Comparison of ENCODE assay signal across 27 mouse cellular contexts in the genomic region with DNA sequence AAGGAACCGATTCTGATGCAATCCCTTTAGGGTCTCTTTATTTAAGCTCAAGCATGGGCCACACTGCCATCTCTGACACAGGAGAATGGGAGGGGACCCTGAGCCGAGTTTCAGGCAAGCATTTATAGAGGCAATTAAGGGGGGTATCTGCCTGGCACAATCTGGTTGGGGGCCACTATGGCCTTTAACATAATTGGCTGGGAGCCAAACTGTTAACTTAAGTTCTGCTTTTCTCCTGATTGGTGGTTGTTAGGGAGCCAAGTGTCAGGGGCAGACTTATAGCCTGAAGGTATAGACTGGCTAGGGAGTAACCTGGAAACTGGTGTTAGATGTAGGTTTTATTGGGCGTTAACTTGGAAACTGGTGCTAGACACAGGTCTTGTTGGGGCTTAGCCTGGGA.
DNase-seq lines count a peak whose midpoint lies in the region; ATAC-seq and TF ChIP-seq lines count a peak whose summit lies in the region.
"Had no signal": no experiment of that assay in that cellular context is flagged by ENCODE, and none has a peak within 500 bp of the region (broad histone marks: within the 10 kb centered on the region; RNA-seq: fewer than 3 reads in every experiment).

No protein-coding gene starts in this region.

- 38% methylated on average over 3 of the region's 3 CpGs for WGBS in limb, embryonic 13.5 days
- 76% methylated on average over 3 of the region's 3 CpGs for WGBS in heart, embryonic 11.5 days (ENCODE audit: insufficient replicate concordance)
- 63% methylated on average over 3 of the region's 3 CpGs for WGBS in cerebellum, adult 2 months

- no peak overlapping the region for H3K27ac ChIP-seq in MEL (ENCODE audit: control insufficient read depth, low read depth, low read length)
- no peak overlapping the region for H3K27ac ChIP-seq in limb, embryonic 13.5 days
- no peak overlapping the region for H3K27ac ChIP-seq in heart, embryonic 11.5 days (ENCODE audit: low read depth, low read length)
- no peak overlapping the region for H3K27ac ChIP-seq in cerebellum, adult 2 months (ENCODE audit: insufficient read depth, low read length)
- H3K27ac ChIP-seq: embryonic facial prominence, embryonic 13.5 days; embryonic facial prominence, embryonic 15.5 days; forebrain, embryonic 10.5 days; forebrain, embryonic 12.5 days; forebrain, embryonic 15.5 days had no signal

- H3K79me2 ChIP-seq in MEL (ENCODE audit: control insufficient read depth, insufficient read depth, low read length, poor library complexity), result no peaks in the 10 kb centered on the region

- peak; percentile 1 for DNase-seq in embryo, embryonic 11 days
- no peak for DNase-seq in embryo, embryonic 10 days (ENCODE audit: low spot score)
- DNase-seq in MEL (ENCODE audit: low read depth, low spot score), result peak; percentile 2
- DNase-seq in hindlimb bud, embryonic 11.5 days (ENCODE audit: extremely low spot score, low read depth, low spot score), result peak; percentile 8
- no peak for DNase-seq in right cerebral cortex, adult 2 months (ENCODE audit: low spot score in 2 of 2)
- DNase-seq in cerebellum, adult 2 months, result no peak
- DNase-seq: adrenal gland, adult 2 months; adrenal gland, postnatal 10 days; adrenal gland, postnatal 25 days; B cell, adult 2 months; cerebellum, adult 11 months; cerebellum, adult 18-20 months; cerebellum, adult 9-10 months; cerebellum, postnatal 10 days; cerebellum, postnatal 36 days; forebrain, postnatal 0 days had no signal

- no peak for TF ChIP-seq CTCF in MEL (IDR thresholded peaks at IDR 0.05 in 2 of 3, conservative IDR thresholded peaks at IDR 0.05 in 1 of 3; ENCODE audit: control insufficient read depth in 1 of 3, insufficient read depth in 1 of 3, low read depth in 2 of 3, low read length in 3 of 3, poor library complexity in 1 of 3, severe bottlenecking in 1 of 3)
- no peak for TF ChIP-seq CTCF in cerebellum, adult 2 months (IDR thresholded peaks at IDR 0.05; ENCODE audit: borderline replicate concordance, insufficient read depth, low read depth, low read length)

- no peak overlapping the region for H3K4me3 ChIP-seq in MEL (ENCODE audit: control insufficient read depth in 1 of 2, insufficient read depth in 1 of 2, low read depth in 2 of 2, low read length in 2 of 2)
- no peak overlapping the region for H3K4me3 ChIP-seq in limb, embryonic 13.5 days
- H3K4me3 ChIP-seq in heart, embryonic 11.5 days (ENCODE audit: low read depth, low read length), result no peak overlapping the region
- H3K4me3 ChIP-seq in cerebellum, adult 2 months (replicated peaks; ENCODE audit: insufficient read depth, low read depth, low read length), result no peak overlapping the region
- H3K4me3 ChIP-seq: embryonic facial prominence, embryonic 13.5 days; embryonic facial prominence, embryonic 15.5 days; erythroblast, embryonic 14.5 days; forebrain, embryonic 10.5 days; forebrain, embryonic 12.5 days; forebrain, embryonic 15.5 days had no signal

- H3K9ac ChIP-seq in MEL (ENCODE audit: control insufficient read depth, low read depth, low read length, poor library complexity, severe bottlenecking), result no peak overlapping the region
- no peak overlapping the region for H3K9ac ChIP-seq in limb, embryonic 13.5 days
- no peak overlapping the region for H3K9ac ChIP-seq in heart, embryonic 11.5 days (ENCODE audit: low read depth, low read length)
- H3K9ac ChIP-seq: embryonic facial prominence, embryonic 13.5 days; embryonic facial prominence, embryonic 15.5 days; forebrain, embryonic 12.5 days; forebrain, embryonic 15.5 days; forebrain, postnatal 0 days had no signal

- H3K4me1 ChIP-seq in MEL (ENCODE audit: control insufficient read depth in 1 of 2, insufficient read depth in 2 of 2, low read length in 2 of 2), result no peaks in the 10 kb centered on the region
- H3K4me1 ChIP-seq in limb, embryonic 13.5 days, result peaks cover 5% of the 10 kb centered on the region; the same call in 1 of the 2 replicates
- no peaks in the 10 kb centered on the region for H3K4me1 ChIP-seq in heart, embryonic 11.5 days (ENCODE audit: control insufficient read depth, insufficient read depth, low read length)
- no peaks in the 10 kb centered on the region for H3K4me1 ChIP-seq in cerebellum, adult 2 months (ENCODE audit: control insufficient read depth, insufficient read depth, low read length)
- H3K4me1 ChIP-seq: embryonic facial prominence, embryonic 13.5 days; embryonic facial prominence, embryonic 15.5 days; forebrain, embryonic 10.5 days; forebrain, embryonic 12.5 days; forebrain, embryonic 15.5 days had no signal

- no peak for TF ChIP-seq EP300 in MEL (IDR thresholded peaks at IDR 0.05; ENCODE audit: low read depth in 1 of 2, low read length in 2 of 2)

- H3K36me3 ChIP-seq in MEL (ENCODE audit: control insufficient read depth in 1 of 2, insufficient read depth in 2 of 2, low read length in 2 of 2), result no peaks in the 10 kb centered on the region
- H3K36me3 ChIP-seq in limb, embryonic 13.5 days, result no peaks in the 10 kb centered on the region
- no peaks in the 10 kb centered on the region for H3K36me3 ChIP-seq in heart, embryonic 11.5 days (ENCODE audit: control insufficient read depth, insufficient read depth, low read length)
- H3K36me3 ChIP-seq: embryonic facial prominence, embryonic 13.5 days; embryonic facial prominence, embryonic 15.5 days; forebrain, embryonic 10.5 days; forebrain, embryonic 12.5 days; forebrain, embryonic 15.5 days; G1E had no signal

- H3K9me3 ChIP-seq in MEL (replicated peaks; ENCODE audit: insufficient read depth, low read length), result no peaks in the 10 kb centered on the region
- no peaks in the 10 kb centered on the region for H3K9me3 ChIP-seq in limb, embryonic 13.5 days
- H3K9me3 ChIP-seq in heart, embryonic 11.5 days (replicated peaks; ENCODE audit: control insufficient read depth, low read length), result no peaks in the 10 kb centered on the region
- H3K9me3 ChIP-seq: embryonic facial prominence, embryonic 13.5 days; embryonic facial prominence, embryonic 15.5 days; forebrain, embryonic 10.5 days; forebrain, embryonic 12.5 days; forebrain, embryonic 15.5 days had no signal

- no peak overlapping the region for H3K4me2 ChIP-seq in limb, embryonic 13.5 days (replicated peaks)
- no peak overlapping the region for H3K4me2 ChIP-seq in heart, embryonic 11.5 days
- H3K4me2 ChIP-seq: embryonic facial prominence, embryonic 13.5 days; embryonic facial prominence, embryonic 15.5 days; forebrain, embryonic 12.5 days; forebrain, embryonic 15.5 days had no signal

- TF ChIP-seq RAD21 in MEL (IDR thresholded peaks at IDR 0.05; ENCODE audit: low read depth, low read length), result no peak

- TF ChIP-seq POLR2A in MEL (IDR thresholded peaks at IDR 0.05; ENCODE audit: control insufficient read depth in 1 of 2, insufficient read depth in 1 of 2, low read depth in 1 of 2, low read length in 2 of 2, poor library complexity in 1 of 2), result no peak
- TF ChIP-seq POLR2A in cerebellum, adult 2 months (IDR thresholded peaks at IDR 0.05; ENCODE audit: borderline replicate concordance, insufficient read depth, low read length), result no peak

- H3K27me3 ChIP-seq in MEL (ENCODE audit: control insufficient read depth in 1 of 2, insufficient read depth in 2 of 2, low read length in 2 of 2), result no peaks in the 10 kb centered on the region
- no peaks in the 10 kb centered on the region for H3K27me3 ChIP-seq in limb, embryonic 13.5 days
- no peaks in the 10 kb centered on the region for H3K27me3 ChIP-seq in heart, embryonic 11.5 days (ENCODE audit: control insufficient read depth, insufficient read depth, low read length)
- no peaks in the 10 kb centered on the region for H3K27me3 ChIP-seq in cerebellum, adult 2 months (ENCODE audit: control insufficient read depth, insufficient read depth, low read length)
- H3K27me3 ChIP-seq: CH12.LX; embryonic facial prominence, embryonic 13.5 days; embryonic facial prominence, embryonic 15.5 days; forebrain, embryonic 12.5 days; forebrain, embryonic 15.5 days had no signal

- peak; percentile 57 for ATAC-seq in limb, embryonic 13.5 days (ENCODE audit: low FRiP score, low read depth)
- ATAC-seq in heart, embryonic 11.5 days (replicated peaks; ENCODE audit: insufficient number of reproducible peaks, low FRiP score, low TSS enrichment), result no peak
- ATAC-seq: CD4-positive, CD25-positive, alpha-beta regulatory T cell, adult 4 months; forebrain, embryonic 15.5 days had no signal

TF ChIP-seq in MEL, 35 proteins besides CTCF, POLR2A, EP300 and RAD21:
- no peak for TF ChIP-seq ZKSCAN1 (IDR thresholded peaks at IDR 0.05; ENCODE audit: low read depth, low read length)
- no peak for TF ChIP-seq GABPA (IDR thresholded peaks at IDR 0.05; ENCODE audit: low read depth, low read length)

Comparison
In these comparisons a context has a peak if more than half of its experiments do, and no peak if none do; other contexts are left out.
1. DNase-seq: peak in embryo, embryonic 11 days (single experiment), MEL (single experiment) and hindlimb bud, embryonic 11.5 days (single experiment); none in embryo, embryonic 10 days (single experiment), right cerebral cortex, adult 2 months (0 of 2) and cerebellum, adult 2 months (0 of 2).